28 mouse cellular contexts compared by ENCODE assay signal in the genomic region with DNA sequence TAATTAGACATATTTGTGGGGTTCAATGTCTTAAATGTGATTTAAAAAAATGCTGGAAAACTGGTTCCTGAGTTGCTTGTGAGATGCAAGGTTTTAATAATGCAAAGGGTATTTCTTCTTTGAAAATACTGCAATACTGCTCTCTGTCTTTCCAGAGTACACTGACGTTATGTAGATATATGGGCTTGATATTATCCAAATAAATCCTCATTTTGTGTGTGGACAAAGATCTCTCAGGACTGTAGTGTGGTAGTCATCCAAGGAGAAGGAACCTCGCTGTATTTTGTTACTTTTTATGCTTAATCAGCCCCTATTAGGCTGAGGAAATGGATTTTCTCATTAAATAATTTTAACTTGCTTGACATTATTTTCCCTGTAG.
A peak's percentile ranks its signal among the peaks of the same experiment; 100 is the strongest.
DNase-seq lines count a peak whose midpoint lies in the region; ATAC-seq and TF ChIP-seq lines count a peak whose summit lies in the region.
"Had no signal": no experiment of that assay in that cellular context is flagged by ENCODE, and none has a peak within 500 bp of the region (broad histone marks: within the 10 kb centered on the region; RNA-seq: fewer than 3 reads in every experiment).

No protein-coding gene starts in this region.

- no peaks in the 10 kb centered on the region for H3K36me3 ChIP-seq in forebrain, embryonic 12.5 days (replicated peaks)
- no peaks in the 10 kb centered on the region for H3K36me3 ChIP-seq in forebrain, embryonic 11.5 days (ENCODE audit: control insufficient read depth, insufficient read depth, low read length)
- no peaks in the 10 kb centered on the region for H3K36me3 ChIP-seq in hindbrain, embryonic 16.5 days (ENCODE audit: control insufficient read depth, insufficient read depth, low read length)
- no peaks in the 10 kb centered on the region for H3K36me3 ChIP-seq in hindbrain, embryonic 10.5 days
- H3K36me3 ChIP-seq in forebrain, embryonic 16.5 days (ENCODE audit: control insufficient read depth, insufficient read depth), result no peaks in the 10 kb centered on the region
- no peaks in the 10 kb centered on the region for H3K36me3 ChIP-seq in midbrain, postnatal 0 days (ENCODE audit: insufficient read depth, low read length)
- H3K36me3 ChIP-seq: embryonic facial prominence, embryonic 12.5 days; heart, embryonic 13.5 days; intestine, embryonic 15.5 days; limb, embryonic 12.5 days; lung, embryonic 15.5 days had no signal

- ATAC-seq in forebrain, embryonic 12.5 days (ENCODE audit: low FRiP score), result 0 out of 2 replicates have a peak, but pooled peaks have one; percentile 53
- ATAC-seq in forebrain, embryonic 11.5 days (replicated peaks; ENCODE audit: low FRiP score), result no peak
- ATAC-seq in hindbrain, embryonic 16.5 days, result no peak
- ATAC-seq in forebrain, embryonic 16.5 days, result peak; percentile 13; the same call in 1 of the 2 replicates
- no peak; the same call in 1 of the 2 replicates for ATAC-seq in midbrain, postnatal 0 days (ENCODE audit: low FRiP score)
- ATAC-seq: intestine, embryonic 15.5 days had no signal

- H3K9me3 ChIP-seq in forebrain, embryonic 12.5 days, result no peaks in the 10 kb centered on the region
- H3K9me3 ChIP-seq in forebrain, embryonic 11.5 days (ENCODE audit: control insufficient read depth, low read length), result no peaks in the 10 kb centered on the region
- H3K9me3 ChIP-seq in hindbrain, embryonic 16.5 days (ENCODE audit: control insufficient read depth, low read length), result no peaks in the 10 kb centered on the region
- no peaks in the 10 kb centered on the region for H3K9me3 ChIP-seq in hindbrain, embryonic 10.5 days
- no peaks in the 10 kb centered on the region for H3K9me3 ChIP-seq in forebrain, embryonic 16.5 days (ENCODE audit: control insufficient read depth, low read length)
- no peaks in the 10 kb centered on the region for H3K9me3 ChIP-seq in midbrain, postnatal 0 days (ENCODE audit: low read length)
- H3K9me3 ChIP-seq: embryonic facial prominence, embryonic 12.5 days; heart, embryonic 13.5 days; intestine, embryonic 15.5 days; limb, embryonic 12.5 days; lung, embryonic 15.5 days had no signal

- no peak for TF ChIP-seq CTCF in midbrain, postnatal 0 days (IDR thresholded peaks at IDR 0.05)

- no peak overlapping the region for H3K27ac ChIP-seq in forebrain, embryonic 12.5 days
- H3K27ac ChIP-seq in forebrain, embryonic 11.5 days (ENCODE audit: low read depth, low read length), result no peak overlapping the region
- H3K27ac ChIP-seq in hindbrain, embryonic 16.5 days (ENCODE audit: low read depth, low read length), result 0 out of 2 replicates have a peak overlapping the region, but pooled peaks have one; percentile 23
- H3K27ac ChIP-seq in hindbrain, embryonic 10.5 days, result no peak overlapping the region
- peak overlapping the region; percentile 67 for H3K27ac ChIP-seq in forebrain, embryonic 16.5 days (ENCODE audit: low read length)
- peak overlapping the region; percentile 7; the same call in 1 of the 2 replicates for H3K27ac ChIP-seq in midbrain, postnatal 0 days (ENCODE audit: low read depth, low read length)
- H3K27ac ChIP-seq: embryonic facial prominence, embryonic 12.5 days; intestine, embryonic 15.5 days; layer of hippocampus, adult 2 months; limb, embryonic 12.5 days; stomach, postnatal 0 days had no signal

- no peak overlapping the region for H3K9ac ChIP-seq in forebrain, embryonic 12.5 days
- no peak overlapping the region for H3K9ac ChIP-seq in forebrain, embryonic 11.5 days (ENCODE audit: low read length)
- H3K9ac ChIP-seq in hindbrain, embryonic 16.5 days (ENCODE audit: low read depth, low read length), result no peak overlapping the region
- H3K9ac ChIP-seq in forebrain, embryonic 16.5 days (replicated peaks; ENCODE audit: low read depth, low read length), result no peak overlapping the region
- H3K9ac ChIP-seq in midbrain, postnatal 0 days (replicated peaks; ENCODE audit: low read length, poor library complexity, severe bottlenecking), result no peak overlapping the region
- H3K9ac ChIP-seq: embryonic facial prominence, embryonic 12.5 days; heart, embryonic 13.5 days; intestine, embryonic 15.5 days; limb, embryonic 12.5 days; lung, embryonic 15.5 days had no signal

- no peak overlapping the region for H3K4me2 ChIP-seq in forebrain, embryonic 12.5 days
- no peak overlapping the region for H3K4me2 ChIP-seq in forebrain, embryonic 11.5 days (ENCODE audit: low read depth, low read length, severe bottlenecking)
- H3K4me2 ChIP-seq in hindbrain, embryonic 16.5 days (ENCODE audit: low read length), result no peak overlapping the region
- H3K4me2 ChIP-seq in forebrain, embryonic 16.5 days (ENCODE audit: low read length), result no peak overlapping the region
- H3K4me2 ChIP-seq in midbrain, postnatal 0 days (ENCODE audit: low read depth, low read length, poor library complexity, severe bottlenecking), result no peak overlapping the region
- H3K4me2 ChIP-seq: embryonic facial prominence, embryonic 12.5 days; heart, embryonic 13.5 days; intestine, embryonic 15.5 days; limb, embryonic 12.5 days; liver, embryonic 11.5 days; lung, embryonic 15.5 days had no signal

- DNase-seq in forebrain, embryonic 11.5 days (ENCODE audit: low spot score), result no peak
- no peak for DNase-seq in hindbrain, embryonic 10.5 days (ENCODE audit: low spot score)
- DNase-seq in midbrain, postnatal 0 days (ENCODE audit: low spot score), result no peak
- no peak for DNase-seq in spleen, adult 18-20 months
- DNase-seq in liver, result no peak
- DNase-seq: adrenal gland, adult 8-10 months; cerebellum, adult 11 months; cerebellum, adult 9-11 months; embryo, embryonic 11 days; heart, postnatal 10 days; kidney, adult 2 months; kidney, postnatal 36 days; right cerebral cortex, adult 18-20 months; thymus, adult 18-20 months; thymus, postnatal 36 days had no signal

- H3K4me3 ChIP-seq in forebrain, embryonic 12.5 days (replicated peaks), result no peak overlapping the region
- no peak overlapping the region for H3K4me3 ChIP-seq in forebrain, embryonic 11.5 days (ENCODE audit: low read depth, low read length)
- no peak overlapping the region for H3K4me3 ChIP-seq in hindbrain, embryonic 16.5 days (ENCODE audit: low read length)
- H3K4me3 ChIP-seq in hindbrain, embryonic 10.5 days, result no peak overlapping the region
- no peak overlapping the region for H3K4me3 ChIP-seq in forebrain, embryonic 16.5 days (replicated peaks; ENCODE audit: low read length)
- H3K4me3 ChIP-seq in midbrain, postnatal 0 days (ENCODE audit: low read depth, low read length), result no peak overlapping the region
- H3K4me3 ChIP-seq: embryonic facial prominence, embryonic 12.5 days; heart, embryonic 13.5 days; intestine, embryonic 15.5 days; layer of hippocampus, adult 2 months; left cerebral cortex, adult 2 months; limb, embryonic 12.5 days; lung, embryonic 15.5 days had no signal

- H3K4me1 ChIP-seq in forebrain, embryonic 12.5 days, result peaks cover 3% of the 10 kb centered on the region; the same call in 1 of the 2 replicates
- no peaks in the 10 kb centered on the region for H3K4me1 ChIP-seq in forebrain, embryonic 11.5 days (replicated peaks; ENCODE audit: control insufficient read depth, insufficient read depth, low read length)
- peaks cover 4% of the 10 kb centered on the region for H3K4me1 ChIP-seq in hindbrain, embryonic 16.5 days (ENCODE audit: control insufficient read depth, insufficient read depth, low read depth, low read length)
- no peaks in the 10 kb centered on the region for H3K4me1 ChIP-seq in hindbrain, embryonic 10.5 days (replicated peaks)
- H3K4me1 ChIP-seq in forebrain, embryonic 16.5 days (replicated peaks; ENCODE audit: control insufficient read depth, insufficient read depth, low read length), result peaks cover 5% of the 10 kb centered on the region
- H3K4me1 ChIP-seq in midbrain, postnatal 0 days (ENCODE audit: insufficient read depth, low read length), result peaks cover 6% of the 10 kb centered on the region; the same call in 1 of the 2 replicates
- H3K4me1 ChIP-seq: embryonic facial prominence, embryonic 12.5 days; intestine, embryonic 15.5 days; limb, embryonic 12.5 days had no signal

- H3K27me3 ChIP-seq in forebrain, embryonic 12.5 days, result no peaks in the 10 kb centered on the region
- H3K27me3 ChIP-seq in forebrain, embryonic 11.5 days (ENCODE audit: control insufficient read depth, insufficient read depth, low read length), result no peaks in the 10 kb centered on the region
- H3K27me3 ChIP-seq in hindbrain, embryonic 16.5 days (replicated peaks; ENCODE audit: control insufficient read depth, insufficient read depth, low read length), result no peaks in the 10 kb centered on the region
- no peaks in the 10 kb centered on the region for H3K27me3 ChIP-seq in hindbrain, embryonic 10.5 days (ENCODE audit: insufficient read depth, poor library complexity, severe bottlenecking)
- H3K27me3 ChIP-seq in forebrain, embryonic 16.5 days (replicated peaks; ENCODE audit: control insufficient read depth, insufficient read depth, low read length), result no peaks in the 10 kb centered on the region
- H3K27me3 ChIP-seq in midbrain, postnatal 0 days (ENCODE audit: insufficient read depth, low read length), result no peaks in the 10 kb centered on the region
- H3K27me3 ChIP-seq: CH12.LX; embryonic facial prominence, embryonic 12.5 days; heart, embryonic 13.5 days; intestine, embryonic 15.5 days; limb, embryonic 12.5 days; lung, embryonic 15.5 days had no signal

- WGBS in forebrain, embryonic 12.5 days, result 81% methylated on average over 2 of the region's 2 CpGs
- 81% methylated on average over 2 of the region's 2 CpGs for WGBS in forebrain, embryonic 11.5 days
- WGBS in hindbrain, embryonic 16.5 days, result 56% methylated on average over 2 of the region's 2 CpGs
- WGBS in hindbrain, embryonic 10.5 days, result 79% methylated on average over 2 of the region's 2 CpGs
- WGBS in forebrain, embryonic 16.5 days, result 78% methylated on average over 2 of the region's 2 CpGs
- WGBS in midbrain, postnatal 0 days, result 43% methylated on average over 2 of the region's 2 CpGs

Comparison
In these comparisons a context has a peak if more than half of its experiments do, and no peak if none do; other contexts are left out.
1. ATAC-seq: peak in forebrain, embryonic 12.5 days (single experiment) and forebrain, embryonic 16.5 days (single experiment); none in forebrain, embryonic 11.5 days (single experiment), hindbrain, embryonic 16.5 days (single experiment) and midbrain, postnatal 0 days (single experiment).
2. H3K27ac ChIP-seq: peak in hindbrain, embryonic 16.5 days (single experiment), forebrain, embryonic 16.5 days (single experiment) and midbrain, postnatal 0 days (single experiment); none in forebrain, embryonic 12.5 days (single experiment), forebrain, embryonic 11.5 days (single experiment) and hindbrain, embryonic 10.5 days (single experiment).